Mouse (Mus musculus) adrenal gland, adult 8-10 months (tissue): ENCODE data around the gene Zfp871. TPM values are rescaled to one million over a fixed set of nuclear protein-coding genes. Genes with fewer than 3 reads are reported as not detected.
"Not testable (repeated sequence)": the region's sequence is repeated elsewhere in the genome, so short reads cannot be mapped to it uniquely, and the experiment has no call there.

Source experiments
- DNase-seq: peaks from one replicate; pipeline ENCODE4 v3.0.0; 2022
- total RNA-seq, 4 experiments: library from RNA; stranded (reverse); gene quantifications; 2 replicates each; pipeline ENCODE4 v1.2.4; 2022

Gene Zfp871
- total RNA-seq, 4 experiments from 2014 or later: 42.0 to 67.7 (median 61.5) TPM

GRCm38 (mm10) chr17:32729029-32729428 is 59.1 kb downstream of the Zfp871 start:
- DNase-seq: no peak

GRCm38 (mm10) chr17:32726360-32726759 is 61.7 kb downstream of the Zfp871 start:
- DNase-seq: not testable (repeated sequence)

- DNase-seq: no peak
Observed at GRCm38 (mm10) chr17:32722771-32723170, 65.3 kb downstream of the Zfp871 start.

- DNase-seq: not testable (repeated sequence)
Observed at GRCm38 (mm10) chr17:32722151-32722550, 65.9 kb downstream of the Zfp871 start.

Other genes with a start within 250 kb of the Zfp871 start
- not detected for gene Cyp4f37, start 167.0 kb downstream of the Zfp871 start, total RNA-seq
- gene Cyp4f40, start 129.4 kb downstream of the Zfp871 start, total RNA-seq: under 1 TPM in 1 of 4 experiments, not detected in 3; 0.24 TPM
- 1 to 10 TPM; 3.2 to 7.5 (median 6.4) TPM for gene Cyp4f15, start 102.7 kb downstream of the Zfp871 start, total RNA-seq
- 1 to 10 TPM in 2 of 4 experiments, under 1 TPM in 2; 0.73 to 1.3 (median 1.00) TPM for gene Zfp811, start 21.6 kb upstream of the Zfp871 start, total RNA-seq
- gene Zfp799, start 42.0 kb upstream of the Zfp871 start, total RNA-seq: 10 to 100 TPM; 11.2 to 18.2 (median 14.1) TPM
- 10 to 100 TPM in 3 of 4 experiments, 1 to 10 TPM in 1; 8.8 to 21.1 (median 12.5) TPM for gene Zfp870, start 103.4 kb upstream of the Zfp871 start, total RNA-seq
- gene Cyp4f14, start 129.1 kb upstream of the Zfp871 start, total RNA-seq: 10 to 100 TPM in 2 of 4 experiments, 1 to 10 TPM in 2; 5.4 to 28.6 (median 14.3) TPM
- gene Cyp4f13, start 159.1 kb upstream of the Zfp871 start, total RNA-seq: 100 to 1,000 TPM in 2 of 4 experiments, 10 to 100 TPM in 2; 78.3 to 120 (median 96.1) TPM
- 1 to 10 TPM; 3.5 to 8.0 (median 5.7) TPM for gene Zfp472, start 177.5 kb upstream of the Zfp871 start, total RNA-seq
- gene Zfp952, start 204.8 kb upstream of the Zfp871 start, total RNA-seq: 10 to 100 TPM in 2 of 4 experiments, 1 to 10 TPM in 2; 9.5 to 15.6 (median 12.6) TPM
- 10 to 100 TPM in 2 of 4 experiments, 1 to 10 TPM in 2; 8.8 to 13.5 (median 10.1) TPM for gene Zfp763, start 245.1 kb upstream of the Zfp871 start, total RNA-seq